Mouse (Mus musculus) heart, postnatal 0 days (tissue): Measurements from ENCODE around the gene 9830107B12Rik.

Experiments
- CTCF ChIP-seq: IDR thresholded peaks from 2 replicates; pipeline ENCODE4 v1.5.1; 2016; ENCODE audit warnings: antibody characterized with exemption, control low read depth, low read depth
- EP300 ChIP-seq: IDR thresholded peaks from 2 replicates; pipeline ENCODE4 v1.6.1; 2016; ENCODE audit warnings: antibody characterized with exemption, low read depth

- TF ChIP-seq CTCF (no peak), EP300 (no peak)
These were observed 37.5 kb downstream of the 9830107B12Rik start for GRCm38 (mm10) chr17:48108520-48108919.
